Mouse (Mus musculus) cortical plate, adult 2 months (tissue): ENCODE measurements around the gene Nfkbiz.

Experiments used
- CTCF ChIP-seq: fragments of 200-500 bp; IDR thresholded peaks from 2 replicates; pipeline ENCODE4 v1.5.1; 2011; ENCODE audit warnings: mild to moderate bottlenecking, control low read depth, low read length; ENCODE audit not compliant: insufficient read depth; ENCODE audit errors: extremely low read depth
- POLR2A ChIP-seq: fragments of 200-500 bp; IDR thresholded peaks from 2 replicates; pipeline ENCODE4 v1.6.1; 2011; ENCODE audit warnings: mild to moderate bottlenecking, low read length, control low read depth; ENCODE audit not compliant: insufficient read depth; ENCODE audit errors: extremely low read depth

- TF ChIP-seq CTCF = no peak
- no peak for TF ChIP-seq POLR2A
These were observed 13.8 kb upstream of the Nfkbiz start for GRCm38 (mm10) chr16:55852515-55852914.
